Mouse (Mus musculus) neural tube, embryonic 10.5 days (tissue): ENCODE data around the gene Adprm.
"Not testable (repeated sequence)": the region's sequence is repeated elsewhere in the genome, so short reads cannot be mapped to it uniquely, and the experiment has no call there.

Experiments used
- DNase-seq: peaks from one replicate; pipeline ENCODE4 v3.0.0-alpha.2; 2017; ENCODE audit warnings: low spot score; ENCODE audit errors: extremely low spot score

The Adprm gene

GRCm38 (mm10) chr11:67052321-67052952 is at the start of gene Adprm, which contains the start of gene Sco1:
Gene Adprm (minus strand): TSS chr11:67052594.
Gene Sco1 (plus strand): TSS chr11:67052670.
- DNase-seq: peak; percentile 85

GRCm38 (mm10) chr11:67101713-67102112 is 49.3 kb upstream of the Adprm start:
- DNase-seq: peak; percentile 28

GRCm38 (mm10) chr11:67100169-67100568 is 47.8 kb upstream of the Adprm start:
- DNase-seq: peak; percentile 32

GRCm38 (mm10) chr11:67099241-67099640 is 46.8 kb upstream of the Adprm start:
- DNase-seq: no peak

GRCm38 (mm10) chr11:67098427-67098826 is 46.0 kb upstream of the Adprm start:
- DNase-seq: no peak

- DNase-seq: no peak
Observed at GRCm38 (mm10) chr11:67097709-67098108, 45.3 kb upstream of the Adprm start.

GRCm38 (mm10) chr11:67094470-67094869 is 42.1 kb upstream of the Adprm start:
- no peak for DNase-seq

- no peak for DNase-seq
Observed at GRCm38 (mm10) chr11:67093652-67094051, 41.3 kb upstream of the Adprm start.

GRCm38 (mm10) chr11:67093201-67093600 is 40.8 kb upstream of the Adprm start:
- DNase-seq: no peak

- DNase-seq: not testable (repeated sequence)
Observed at GRCm38 (mm10) chr11:67092354-67092753, 40.0 kb upstream of the Adprm start.

- no peak for DNase-seq
Observed at GRCm38 (mm10) chr11:67087225-67087624, 34.8 kb upstream of the Adprm start.

GRCm38 (mm10) chr11:67086467-67087164 is 34.2 kb upstream of the Adprm start:
- DNase-seq: no peak

GRCm38 (mm10) chr11:67085489-67085888 is 33.1 kb upstream of the Adprm start:
- peak; percentile 68 for DNase-seq

GRCm38 (mm10) chr11:67083712-67084340 is 31.4 kb upstream of the Adprm start:
- no peak for DNase-seq

GRCm38 (mm10) chr11:67083239-67083638 is 30.8 kb upstream of the Adprm start:
- DNase-seq: no peak

GRCm38 (mm10) chr11:67082793-67083192 is 30.4 kb upstream of the Adprm start:
- no peak for DNase-seq

- no peak for DNase-seq
Observed at GRCm38 (mm10) chr11:67082188-67082587, 29.8 kb upstream of the Adprm start.

- peak; percentile 77 for DNase-seq
Observed at GRCm38 (mm10) chr11:67081125-67081649, 28.8 kb upstream of the Adprm start.

- DNase-seq: peak; percentile 65
Observed at GRCm38 (mm10) chr11:67080168-67080567, 27.8 kb upstream of the Adprm start.

GRCm38 (mm10) chr11:67079740-67080139 is 27.3 kb upstream of the Adprm start:
- DNase-seq: no peak

GRCm38 (mm10) chr11:67078888-67079287 is 26.5 kb upstream of the Adprm start:
- DNase-seq: no peak

GRCm38 (mm10) chr11:67078000-67078399 is 25.6 kb upstream of the Adprm start, which contains the start of gene Myh3:
Gene Myh3 (plus strand): TSS chr11:67078300.
- no peak for DNase-seq
